Mouse (Mus musculus) heart, embryonic 12.5 days (tissue): ENCODE data around the gene Faxc. TPM values are rescaled to one million over a fixed set of nuclear protein-coding genes. Genes with fewer than 3 reads are reported as not detected.

Source experiments
- ATAC-seq: fragments of 200-750 bp; cut with Nextera tagmentation; 2 replicates; pipeline ENCODE4 v1.8.0; 2017; ENCODE audit warnings: moderate TSS enrichment, moderate library complexity; ENCODE audit not compliant: insufficient number of reproducible peaks, low FRiP score
- H3K27ac ChIP-seq: fragments of 300-500 bp; sonication (generic); 2 replicates; pipeline ENCODE4 v1.5.1; 2016; ENCODE audit warnings: mild to moderate bottlenecking, moderate library complexity; ENCODE audit not compliant: poor library complexity, severe bottlenecking
- H3K27me3 ChIP-seq: fragments of 300-500 bp; sonication (generic); replicated peaks from 2 replicates; pipeline ENCODE4 v1.6.1; 2016; ENCODE audit warnings: mild to moderate bottlenecking, moderate library complexity
- H3K36me3 ChIP-seq: fragments of 300-500 bp; sonication (generic); 2 replicates; pipeline ENCODE4 v1.6.1; 2016; ENCODE audit warnings: mild to moderate bottlenecking, moderate library complexity
- H3K4me1 ChIP-seq: fragments of 300-500 bp; sonication (generic); replicated peaks from 2 replicates; pipeline ENCODE4 v1.6.1; 2016; ENCODE audit warnings: mild to moderate bottlenecking
- H3K4me2 ChIP-seq: fragments of 300-500 bp; sonication (generic); 2 replicates; pipeline ENCODE4 v1.6.1; 2016; ENCODE audit warnings: mild to moderate bottlenecking, moderate library complexity
- H3K4me3 ChIP-seq: fragments of 300-500 bp; sonication (generic); 2 replicates; pipeline ENCODE4 v1.5.1; 2016; ENCODE audit warnings: mild to moderate bottlenecking
- H3K9ac ChIP-seq: fragments of 300-500 bp; sonication (generic); 2 replicates; pipeline ENCODE4 v1.6.1; 2016; ENCODE audit warnings: mild to moderate bottlenecking, moderate library complexity
- H3K9me3 ChIP-seq: fragments of 300-500 bp; sonication (generic); replicated peaks from 2 replicates; pipeline ENCODE4 v1.6.1; 2016; ENCODE audit warnings: mild to moderate bottlenecking, moderate library complexity
- WGBS: fragments of 180-500 bp; shearing (Covaris S2); methylation state at CpG from one replicate; pipeline ENCODE4 v1.1.7; 2016; 5-methylcytosine and 5-hydroxymethylcytosine counted together
- polyA plus RNA-seq: library from polyadenylated mRNA; unstranded; fragments of >200 nt; fragmentation: Nextera tagmentation; extraction: Ambion mirVana; gene quantifications from 2 replicates; pipeline ENCODE4 v1.2.1, GENCODE M21; 2016

Faxc gene
- polyA plus RNA-seq, 1 experiment from 2014 or later, result 4.7 TPM

DNA sequence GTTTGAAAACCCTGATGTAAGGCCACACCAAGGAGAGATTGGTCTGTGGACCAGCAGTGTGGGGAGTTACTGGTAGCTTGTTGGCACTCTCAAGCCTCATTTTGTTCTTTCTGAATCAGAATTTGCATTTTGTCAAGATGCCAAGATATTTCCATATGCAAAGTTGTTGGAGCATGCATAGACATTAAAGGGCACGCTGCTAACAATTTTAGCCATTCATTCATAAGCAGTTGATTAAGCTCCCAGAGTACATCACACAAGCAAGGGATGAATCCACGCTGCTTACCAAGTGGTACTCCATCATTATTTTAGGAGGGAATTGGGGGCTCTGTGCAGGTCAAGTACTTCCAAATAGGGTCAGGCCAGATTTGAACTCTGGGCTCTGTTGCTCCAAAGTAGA, 98.8 kb downstream of the Faxc start:
- H3K4me3 ChIP-seq, result no peak overlapping the region
- H3K27ac ChIP-seq, result no peak overlapping the region
- no peaks in the 10 kb centered on the region for H3K4me1 ChIP-seq
- H3K9ac ChIP-seq, result no peak overlapping the region
- ATAC-seq, result no peak
- WGBS, result 75% methylated on average over 2 of the region's 2 CpGs
- H3K27me3 ChIP-seq, result no peaks in the 10 kb centered on the region
- H3K36me3 ChIP-seq, result no peaks in the 10 kb centered on the region
- no peak overlapping the region for H3K4me2 ChIP-seq
- no peaks in the 10 kb centered on the region for H3K9me3 ChIP-seq

Other genes starting within 250 kb of the Faxc start
- not detected in 2 replicates for gene Prdm13, start 245.4 kb upstream of the Faxc start, polyA plus RNA-seq
- gene Ccnc, start 203.6 kb upstream of the Faxc start, polyA plus RNA-seq, result 30.5 and 31.1 TPM in 2 replicates
- gene Usp45, start 164.2 kb upstream of the Faxc start, polyA plus RNA-seq, result 10.1 and 10.4 TPM in 2 replicates
- 22.5 and 23.5 TPM in 2 replicates for gene Tstd3, start 164.1 kb upstream of the Faxc start, polyA plus RNA-seq
- gene Pnisr, start 83.7 kb upstream of the Faxc start, polyA plus RNA-seq, result 96.5 and 99.3 TPM in 2 replicates
- gene Coq3, start 51.7 kb upstream of the Faxc start, polyA plus RNA-seq, result 16.3 and 17.3 TPM in 2 replicates